Mouse (Mus musculus): ENCODE data around the gene Tomm40. TPM values are rescaled to one million over a fixed set of nuclear protein-coding genes. Genes with fewer than 3 reads are reported as not detected.

Tomm40 gene
- polyA plus RNA-seq, 1 experiment: 218 TPM

GRCm38 (mm10) chr7:19699827-19700148, 15.4 kb downstream of the Tomm40 start:
- no peaks in the 10 kb centered on the region for H3K36me3 ChIP-seq (ENCODE audit: control insufficient read depth, insufficient read depth)
- H3K27me3 ChIP-seq (ENCODE audit: control insufficient read depth, insufficient read depth, insufficient read length): no peaks in the 10 kb centered on the region
- TF ChIP-seq CEBPB (IDR thresholded peaks at IDR 0.05; ENCODE audit: low read depth): no peak
- TF ChIP-seq FOSL1 (IDR thresholded peaks at IDR 0.05; ENCODE audit: insufficient read depth, low read length, poor library complexity, severe bottlenecking): no peak
- TF ChIP-seq MYOG (IDR thresholded peaks at IDR 0.05; ENCODE audit: control insufficient read depth, extremely low read depth, insufficient read length): no peak
- TF ChIP-seq MYOD1 (IDR thresholded peaks at IDR 0.05; ENCODE audit: control insufficient read depth, insufficient read length, low read depth): no peak
- TF ChIP-seq CTCF (IDR thresholded peaks at IDR 0.05; ENCODE audit: control insufficient read depth, insufficient read depth, insufficient read length): no peak
- no peak for TF ChIP-seq MAX (IDR thresholded peaks at IDR 0.05)
- TF ChIP-seq USF1 (IDR thresholded peaks at IDR 0.05; ENCODE audit: low read depth): no peak
- no peaks in the 10 kb centered on the region for H3K79me2 ChIP-seq (ENCODE audit: control insufficient read depth, insufficient read depth)
- H3K4me3 ChIP-seq (ENCODE audit: insufficient read depth, poor library complexity, severe bottlenecking): no peak overlapping the region
- no peak overlapping the region for H3ac ChIP-seq (ENCODE audit: control insufficient read depth, insufficient read length, low read depth)
- H3K79me3 ChIP-seq (ENCODE audit: low read depth): no peaks in the 10 kb centered on the region

DNA sequence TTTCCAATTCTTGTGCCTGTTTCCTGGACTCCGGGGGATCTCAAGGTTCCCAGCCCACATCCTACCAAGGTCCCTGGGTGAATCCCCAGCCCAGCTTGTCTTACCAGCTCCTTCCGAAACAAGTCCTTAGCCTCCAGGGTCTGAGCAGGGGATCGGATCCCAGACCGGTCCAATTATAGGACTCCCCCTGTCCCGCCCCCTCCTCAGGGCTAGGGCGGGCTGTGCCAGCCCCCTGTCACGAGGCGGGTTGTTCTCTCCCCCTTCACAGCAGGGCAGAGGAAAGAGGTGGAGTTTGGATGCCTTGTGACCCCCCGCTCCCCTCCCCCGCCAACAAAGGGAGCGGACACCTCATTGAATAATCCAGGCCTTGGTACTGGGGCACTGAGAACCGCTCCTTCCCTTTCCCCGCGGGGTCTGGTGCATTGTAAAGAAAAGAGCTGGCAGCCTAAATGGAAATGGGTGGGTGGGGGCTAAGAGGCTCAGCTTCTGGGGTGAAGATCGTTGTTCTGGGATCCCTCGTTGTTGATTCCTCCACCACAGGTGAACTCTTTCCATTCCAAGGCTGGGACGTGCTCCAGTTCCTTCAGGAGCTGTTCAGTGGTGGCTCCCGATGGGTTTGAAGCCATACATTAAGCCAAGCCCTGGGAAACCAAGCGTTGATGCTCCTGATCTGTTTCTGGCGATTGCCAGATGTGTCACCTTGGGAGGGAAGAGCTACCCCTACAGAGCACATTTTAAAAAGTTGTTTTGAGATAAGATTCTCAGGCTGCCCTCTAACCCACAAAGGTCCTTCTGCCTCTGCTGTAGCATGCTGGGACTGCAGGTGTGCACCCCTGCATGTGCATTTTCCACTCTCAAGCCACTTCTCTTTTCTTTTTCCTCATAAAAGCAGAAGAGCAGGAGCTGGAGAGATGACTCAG, 16.1 kb downstream of the Tomm40 start, which contains the start of gene Apoe:
TSS of gene Apoe (minus strand) at position 282 of the 920 bp plus-strand sequence.
- no peak within 1 kb of the TSS for H3K4me3 ChIP-seq (ENCODE audit: insufficient read depth, poor library complexity, severe bottlenecking)
- no peak for TF ChIP-seq CTCF (IDR thresholded peaks at IDR 0.05; ENCODE audit: control insufficient read depth, insufficient read depth, insufficient read length)
- TF ChIP-seq MYOD1 (IDR thresholded peaks at IDR 0.05; ENCODE audit: control insufficient read depth, insufficient read length, low read depth): no peak

DNA sequence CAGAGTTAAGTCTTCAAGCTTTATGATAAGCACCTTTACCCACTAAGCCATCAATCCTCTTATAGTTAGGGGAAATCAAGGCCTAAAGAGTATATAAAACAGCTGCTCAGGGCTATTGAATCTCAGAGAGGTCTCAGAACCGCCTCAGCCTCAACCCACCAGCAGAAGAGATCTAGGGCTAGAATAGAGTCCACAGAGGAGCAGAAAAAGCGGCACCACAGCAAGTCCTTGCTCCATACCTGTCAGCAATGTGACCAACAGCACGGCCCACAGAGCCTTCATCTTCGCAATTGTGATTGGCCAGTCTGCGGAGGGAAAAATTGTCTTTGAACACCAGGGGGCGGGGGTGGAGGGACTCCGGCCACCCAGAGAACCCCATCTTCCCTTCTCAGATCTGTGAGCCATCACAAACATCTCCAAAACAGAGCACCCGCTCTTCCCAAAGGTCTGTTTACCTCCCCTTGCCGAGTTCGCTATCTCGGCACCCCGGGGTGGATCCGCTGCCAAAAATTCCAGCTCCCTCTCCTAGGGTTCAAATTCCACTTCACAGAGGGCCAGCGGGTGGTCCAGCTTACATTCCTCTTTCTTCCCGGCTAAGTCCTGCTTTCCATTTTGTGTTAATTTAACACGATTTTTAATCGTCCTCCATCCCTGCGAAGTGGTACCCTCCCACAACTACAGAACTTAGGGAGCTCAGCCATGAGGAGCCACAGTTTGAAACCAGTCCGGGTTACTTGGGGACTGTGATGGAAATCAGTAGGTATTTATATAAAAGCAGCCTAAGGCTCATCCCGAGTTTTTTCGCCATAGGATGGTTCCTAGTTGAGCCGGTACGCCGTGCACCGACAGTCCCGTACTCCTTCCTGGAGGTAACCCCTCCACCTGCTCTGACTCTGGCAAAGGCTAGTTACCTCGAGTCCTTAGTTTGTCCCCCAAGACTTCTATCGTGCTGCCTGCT, 17.0 kb downstream of the Tomm40 start:
- H3K36me3 ChIP-seq (ENCODE audit: control insufficient read depth, insufficient read depth): no peaks in the 10 kb centered on the region
- no peaks in the 10 kb centered on the region for H3K79me3 ChIP-seq (ENCODE audit: low read depth)
- H3K4me3 ChIP-seq (ENCODE audit: insufficient read depth, poor library complexity, severe bottlenecking): no peak overlapping the region
- no peak overlapping the region for H3ac ChIP-seq (ENCODE audit: control insufficient read depth, insufficient read length, low read depth)
- TF ChIP-seq MYOD1 (IDR thresholded peaks at IDR 0.05; ENCODE audit: control insufficient read depth, insufficient read length, low read depth) (no peak), CTCF (IDR thresholded peaks at IDR 0.05; ENCODE audit: control insufficient read depth, insufficient read depth, insufficient read length) (no peak), MYOG (IDR thresholded peaks at IDR 0.05; ENCODE audit: control insufficient read depth, extremely low read depth, insufficient read length) (no peak), MAX (IDR thresholded peaks at IDR 0.05) (no peak), USF1 (IDR thresholded peaks at IDR 0.05; ENCODE audit: low read depth) (no peak), CEBPB (IDR thresholded peaks at IDR 0.05; ENCODE audit: low read depth) (no peak), FOSL1 (IDR thresholded peaks at IDR 0.05; ENCODE audit: insufficient read depth, low read length, poor library complexity, severe bottlenecking) (no peak)
- no peaks in the 10 kb centered on the region for H3K79me2 ChIP-seq (ENCODE audit: control insufficient read depth, insufficient read depth)
- no peaks in the 10 kb centered on the region for H3K27me3 ChIP-seq (ENCODE audit: control insufficient read depth, insufficient read depth, insufficient read length)

More for the DNA sequence above, 16.1 kb downstream of the Tomm40 start, which contains the start of gene Apoe:
- H3K36me3 ChIP-seq (ENCODE audit: control insufficient read depth, insufficient read depth): no peaks in the 10 kb centered on the region
- no peaks in the 10 kb centered on the region for H3K79me2 ChIP-seq (ENCODE audit: control insufficient read depth, insufficient read depth)
- no peaks in the 10 kb centered on the region for H3K79me3 ChIP-seq (ENCODE audit: low read depth)
- H3ac ChIP-seq (ENCODE audit: control insufficient read depth, insufficient read length, low read depth): no peak within 1 kb of the TSS
- H3K27me3 ChIP-seq (ENCODE audit: control insufficient read depth, insufficient read depth, insufficient read length): no peaks in the 10 kb centered on the region

GRCm38 (mm10) chr7:19696336-19696873, 18.8 kb downstream of the Tomm40 start:
- H3K36me3 ChIP-seq (ENCODE audit: control insufficient read depth, insufficient read depth): no peaks in the 10 kb centered on the region
- no peaks in the 10 kb centered on the region for H3K79me3 ChIP-seq (ENCODE audit: low read depth)
- no peak overlapping the region for H3K4me3 ChIP-seq (ENCODE audit: insufficient read depth, poor library complexity, severe bottlenecking)
- H3K79me2 ChIP-seq (ENCODE audit: control insufficient read depth, insufficient read depth): no peaks in the 10 kb centered on the region
- TF ChIP-seq CTCF (IDR thresholded peaks at IDR 0.05; ENCODE audit: control insufficient read depth, insufficient read depth, insufficient read length): no peak
- no peak for TF ChIP-seq USF1 (IDR thresholded peaks at IDR 0.05; ENCODE audit: low read depth)
- no peak for TF ChIP-seq MAX (IDR thresholded peaks at IDR 0.05)
- no peak for TF ChIP-seq CEBPB (IDR thresholded peaks at IDR 0.05; ENCODE audit: low read depth)
- TF ChIP-seq MYOG (IDR thresholded peaks at IDR 0.05; ENCODE audit: control insufficient read depth, extremely low read depth, insufficient read length): no peak
- TF ChIP-seq FOSL1 (IDR thresholded peaks at IDR 0.05; ENCODE audit: insufficient read depth, low read length, poor library complexity, severe bottlenecking): no peak
- no peak for TF ChIP-seq MYOD1 (IDR thresholded peaks at IDR 0.05; ENCODE audit: control insufficient read depth, insufficient read length, low read depth)
- H3ac ChIP-seq (ENCODE audit: control insufficient read depth, insufficient read length, low read depth): no peak overlapping the region
- H3K27me3 ChIP-seq (ENCODE audit: control insufficient read depth, insufficient read depth, insufficient read length): no peaks in the 10 kb centered on the region

DNA sequence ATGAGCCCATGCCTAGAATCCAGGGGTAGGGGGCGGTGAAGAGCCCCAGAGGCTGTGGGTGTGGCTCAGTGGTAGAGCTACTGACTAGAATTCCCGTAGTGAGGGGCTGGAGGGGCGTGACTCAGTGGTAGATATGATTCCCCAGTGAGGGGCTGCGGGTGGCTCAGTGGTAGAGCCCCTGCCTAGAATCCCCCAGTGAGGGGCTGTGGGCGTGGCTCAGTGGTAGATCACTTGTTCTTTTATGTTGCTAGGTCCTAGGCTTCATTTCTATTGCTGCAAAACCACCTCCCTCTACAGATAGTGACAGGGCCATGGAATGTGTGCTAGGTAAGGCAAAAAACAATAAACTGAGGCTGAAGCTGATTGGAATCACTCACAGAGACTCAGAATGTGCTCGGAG, 19.4 kb downstream of the Tomm40 start:
- Histone ChIP-seq H3K79me2 (ENCODE audit: control insufficient read depth, insufficient read depth) (no peaks in the 10 kb centered on the region), H3K4me3 (ENCODE audit: insufficient read depth, poor library complexity, severe bottlenecking) (no peak overlapping the region), H3ac (ENCODE audit: control insufficient read depth, insufficient read length, low read depth) (no peak overlapping the region), H3K27me3 (ENCODE audit: control insufficient read depth, insufficient read depth, insufficient read length) (no peaks in the 10 kb centered on the region), H3K36me3 (ENCODE audit: control insufficient read depth, insufficient read depth) (no peaks in the 10 kb centered on the region), H3K79me3 (ENCODE audit: low read depth) (no peaks in the 10 kb centered on the region)
- TF ChIP-seq USF1 (IDR thresholded peaks at IDR 0.05; ENCODE audit: low read depth) (no peak), MYOG (IDR thresholded peaks at IDR 0.05; ENCODE audit: control insufficient read depth, extremely low read depth, insufficient read length) (no peak), FOSL1 (IDR thresholded peaks at IDR 0.05; ENCODE audit: insufficient read depth, low read length, poor library complexity, severe bottlenecking) (no peak), MYOD1 (IDR thresholded peaks at IDR 0.05; ENCODE audit: control insufficient read depth, insufficient read length, low read depth) (no peak), CEBPB (IDR thresholded peaks at IDR 0.05; ENCODE audit: low read depth) (no peak), MAX (IDR thresholded peaks at IDR 0.05) (no peak), CTCF (IDR thresholded peaks at IDR 0.05; ENCODE audit: control insufficient read depth, insufficient read depth, insufficient read length) (no peak)

Measured in C2C12 (cell line).